ENCODE assay signal across 12 mouse cellular contexts in the genomic region with DNA sequence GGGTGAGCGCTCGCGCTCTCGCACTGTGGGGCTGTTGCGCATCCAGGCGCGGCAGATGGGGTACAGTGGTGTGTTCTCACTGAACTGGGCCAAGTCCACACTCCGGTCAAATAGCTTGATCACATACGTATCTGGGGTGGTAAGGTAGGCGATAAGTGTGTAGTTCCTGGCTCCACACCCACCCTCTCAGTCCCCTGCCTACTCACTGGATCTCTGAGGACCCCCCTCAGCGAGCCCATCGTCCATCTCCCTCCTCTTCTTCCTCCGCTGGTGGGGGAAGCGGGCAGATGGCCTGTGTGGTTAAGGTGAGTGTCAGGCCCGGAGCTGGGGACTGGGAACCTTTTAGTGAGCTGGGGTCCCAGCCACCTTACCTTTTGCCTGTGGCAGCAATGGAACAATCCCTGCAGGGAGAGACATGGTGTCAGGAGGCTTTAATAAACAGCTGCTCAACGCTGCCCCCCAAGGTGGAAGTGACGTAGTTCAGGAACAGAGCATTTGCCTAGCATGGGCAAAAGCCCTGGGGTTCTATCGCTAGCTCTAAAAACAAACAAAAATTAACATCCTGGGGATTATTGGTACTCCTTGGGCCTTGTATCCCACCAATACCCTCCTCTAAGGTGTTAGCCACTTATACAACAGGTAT. TPM values are rescaled to one million over a fixed set of nuclear protein-coding genes. Genes with fewer than 3 reads are reported as not detected.
DNase-seq lines count a peak whose midpoint lies in the region; ATAC-seq and TF ChIP-seq lines count a peak whose summit lies in the region.
"Had no signal": no experiment of that assay in that cellular context is flagged by ENCODE, and none has a peak within 500 bp of the region (broad histone marks: within the 10 kb centered on the region; RNA-seq: fewer than 3 reads in every experiment).

No protein-coding gene starts in this region.

- no peak overlapping the region for H3K9ac ChIP-seq in liver, embryonic 11.5 days (ENCODE audit: low read depth, low read length)
- no peak overlapping the region for H3K9ac ChIP-seq in forebrain, embryonic 13.5 days
- H3K9ac ChIP-seq: hindbrain, embryonic 12.5 days had no signal

- 92% methylated on average over 18 of the region's 18 CpGs for WGBS in liver, embryonic 11.5 days
- 92% methylated on average over 18 of the region's 18 CpGs for WGBS in bone marrow, adult 2 months
- WGBS in forebrain, embryonic 13.5 days: 89% methylated on average over 18 of the region's 18 CpGs

- peaks cover 21% of the 10 kb centered on the region for H3K36me3 ChIP-seq in liver, embryonic 11.5 days (ENCODE audit: control insufficient read depth, insufficient read depth, low read length)
- H3K36me3 ChIP-seq in forebrain, embryonic 13.5 days (ENCODE audit: poor library complexity, severe bottlenecking): peaks cover 42% of the 10 kb centered on the region

- ATAC-seq in liver, embryonic 11.5 days (replicated peaks; ENCODE audit: low FRiP score): no peak
- no peak for ATAC-seq in forebrain, embryonic 13.5 days
- ATAC-seq: activated CD4-positive, CD25-positive, alpha-beta regulatory T cell, adult 4 months had no signal

- 0 out of 2 replicates have a peak, but pooled peaks have one; percentile 23 for TF ChIP-seq CTCF in bone marrow, adult 2 months (IDR thresholded peaks at IDR 0.05; ENCODE audit: control insufficient read depth, insufficient read depth, low read length)

- no peak overlapping the region for H3K4me2 ChIP-seq in liver, embryonic 11.5 days
- H3K4me2 ChIP-seq in forebrain, embryonic 13.5 days: no peak overlapping the region
- H3K4me2 ChIP-seq: hindbrain, embryonic 12.5 days had no signal

- H3K9me3 ChIP-seq in liver, embryonic 11.5 days (ENCODE audit: control insufficient read depth, low read length): no peaks in the 10 kb centered on the region
- H3K9me3 ChIP-seq in forebrain, embryonic 13.5 days (replicated peaks): no peaks in the 10 kb centered on the region
- H3K9me3 ChIP-seq: hindbrain, embryonic 12.5 days had no signal

- no peak overlapping the region for H3K27ac ChIP-seq in liver, embryonic 11.5 days (ENCODE audit: low read depth, low read length)
- no peak overlapping the region for H3K27ac ChIP-seq in bone marrow, adult 2 months (ENCODE audit: control insufficient read depth, insufficient read depth, low read depth, low read length, poor library complexity)
- no peak overlapping the region for H3K27ac ChIP-seq in forebrain, embryonic 13.5 days
- H3K27ac ChIP-seq: hindbrain, embryonic 12.5 days had no signal

- no peaks in the 10 kb centered on the region for H3K27me3 ChIP-seq in liver, embryonic 11.5 days (replicated peaks; ENCODE audit: control insufficient read depth, insufficient read depth, low read length)
- H3K27me3 ChIP-seq in forebrain, embryonic 13.5 days: no peaks in the 10 kb centered on the region

- H3K4me3 ChIP-seq in liver, embryonic 11.5 days (ENCODE audit: low read depth, low read length): 0 out of 2 replicates have a peak overlapping the region, but pooled peaks have one; percentile 2
- no peak overlapping the region for H3K4me3 ChIP-seq in bone marrow, adult 2 months (replicated peaks; ENCODE audit: control insufficient read depth, low read depth, low read length)
- H3K4me3 ChIP-seq in forebrain, embryonic 13.5 days: no peak overlapping the region
- H3K4me3 ChIP-seq: hindbrain, embryonic 12.5 days had no signal

- TF ChIP-seq POLR2A in bone marrow, adult 2 months (IDR thresholded peaks at IDR 0.05; ENCODE audit: borderline replicate concordance, control insufficient read depth, low read depth, low read length): no peak

- peaks cover 21% of the 10 kb centered on the region for H3K4me1 ChIP-seq in liver, embryonic 11.5 days (replicated peaks; ENCODE audit: control insufficient read depth, insufficient read depth, low read length)
- peaks cover 1% of the 10 kb centered on the region; the same call in 1 of the 2 replicates for H3K4me1 ChIP-seq in bone marrow, adult 2 months (ENCODE audit: control insufficient read depth, insufficient read depth, low read length)
- peaks cover 35% of the 10 kb centered on the region for H3K4me1 ChIP-seq in forebrain, embryonic 13.5 days

- peak; percentile 57 for DNase-seq in cerebellum, adult 11-12 months
- DNase-seq in cerebellum, postnatal 36 days: no peak
- no peak for DNase-seq in liver, embryonic 11.5 days (ENCODE audit: low spot score)
- DNase-seq in liver: no peak
- DNase-seq in retina, embryonic 14.5 days (ENCODE audit: low spot score): peak; percentile 43
- DNase-seq in layer of hippocampus, adult 18-20 months (ENCODE audit: low spot score in 2 of 2): no peak
- DNase-seq: gastrocnemius, postnatal 25 days; kidney, postnatal 10 days had no signal

RNA-seq across cellular contexts. Expression of gene Lin37, which starts 2.6 kb away (rescaled TPM):
- 38.7 and 41.0 TPM in 2 replicates for polyA plus RNA-seq in liver, embryonic 11.5 days (2014; fragmentation: Nextera tagmentation; extraction: Ambion mirVana)
- 22.2 and 47.7 TPM in 2 replicates for polyA plus RNA-seq in bone marrow, adult 2 months (2011; ENCODE audit: insufficient read depth, insufficient read length, low replicate concordance, missing spikeins)
- total RNA-seq in layer of hippocampus, adult 18-20 months (2021): 10 to 100 TPM; 40.8 to 43.2 TPM
- polyA plus RNA-seq in forebrain, embryonic 13.5 days (2015; fragmentation: Nextera tagmentation; extraction: Ambion mirVana): 53.0 and 65.1 TPM in 2 replicates

RNA-seq across cellular contexts. Expression of gene Proser3, which starts 4.9 kb away (rescaled TPM):
- polyA plus RNA-seq in liver, embryonic 11.5 days (2014; fragmentation: Nextera tagmentation; extraction: Ambion mirVana): 10.7 and 13.0 TPM in 2 replicates
- polyA plus RNA-seq in bone marrow, adult 2 months (2011; ENCODE audit: insufficient read depth, insufficient read length, low replicate concordance, missing spikeins): 4.2 and 12.8 TPM in 2 replicates
- 1 to 10 TPM; 4.4 to 5.2 TPM for total RNA-seq in layer of hippocampus, adult 18-20 months (2021)
- polyA plus RNA-seq in forebrain, embryonic 13.5 days (2015; fragmentation: Nextera tagmentation; extraction: Ambion mirVana): 14.8 and 17.5 TPM in 2 replicates

RNA-seq across cellular contexts. Expression of gene Hspb6, which starts 5.0 kb away (rescaled TPM):
- polyA plus RNA-seq in liver, embryonic 11.5 days (2014; fragmentation: Nextera tagmentation; extraction: Ambion mirVana): 3.9 and 5.4 TPM in 2 replicates
- 13.1 and 19.0 TPM in 2 replicates for polyA plus RNA-seq in bone marrow, adult 2 months (2011; ENCODE audit: insufficient read depth, insufficient read length, low replicate concordance, missing spikeins)
- 1 to 10 TPM; 2.6 to 2.9 TPM for total RNA-seq in layer of hippocampus, adult 18-20 months (2021)
- 11.0 and 12.1 TPM in 2 replicates for polyA plus RNA-seq in forebrain, embryonic 13.5 days (2015; fragmentation: Nextera tagmentation; extraction: Ambion mirVana)

RNA-seq across cellular contexts. Expression of gene U2af1l4, which starts 6.1 kb away (rescaled TPM):
- polyA plus RNA-seq in liver, embryonic 11.5 days (2014; fragmentation: Nextera tagmentation; extraction: Ambion mirVana): 71.0 and 73.1 TPM in 2 replicates
- polyA plus RNA-seq in bone marrow, adult 2 months (2011; ENCODE audit: insufficient read depth, insufficient read length, low replicate concordance, missing spikeins): 28.8 and 71.1 TPM in 2 replicates
- 10 to 100 TPM; 74.6 to 75.2 TPM for total RNA-seq in layer of hippocampus, adult 18-20 months (2021)
- 114 and 122 TPM in 2 replicates for polyA plus RNA-seq in forebrain, embryonic 13.5 days (2015; fragmentation: Nextera tagmentation; extraction: Ambion mirVana)

RNA-seq across cellular contexts. Expression of gene Gm49396, which starts 6.1 kb away (rescaled TPM):
- polyA plus RNA-seq in liver, embryonic 11.5 days (2014; fragmentation: Nextera tagmentation; extraction: Ambion mirVana): 6.8 and 8.0 TPM in 2 replicates
- polyA plus RNA-seq in bone marrow, adult 2 months (2011; ENCODE audit: insufficient read depth, insufficient read length, low replicate concordance, missing spikeins): 7.6 and 11.0 TPM in 2 replicates
- total RNA-seq in layer of hippocampus, adult 18-20 months (2021): 1 to 10 TPM; 9.1 to 9.2 TPM
- 20.2 and 22.5 TPM in 2 replicates for polyA plus RNA-seq in forebrain, embryonic 13.5 days (2015; fragmentation: Nextera tagmentation; extraction: Ambion mirVana)

Comparison
In these comparisons a context has a peak if more than half of its experiments do, and no peak if none do; other contexts are left out.
1. DNase-seq: peak in cerebellum, adult 11-12 months (single experiment) and retina, embryonic 14.5 days (single experiment); none in cerebellum, postnatal 36 days (0 of 2), liver, embryonic 11.5 days (single experiment), liver (single experiment) and layer of hippocampus, adult 18-20 months (0 of 2).